Mouse (Mus musculus): ENCODE measurements around the gene Foxp1. TPM values are rescaled to one million over a fixed set of nuclear protein-coding genes. Genes with fewer than 3 reads are reported as not detected.

The Foxp1 gene
- total RNA-seq, 2 experiments from 2014 or later: 142 TPM

DNA sequence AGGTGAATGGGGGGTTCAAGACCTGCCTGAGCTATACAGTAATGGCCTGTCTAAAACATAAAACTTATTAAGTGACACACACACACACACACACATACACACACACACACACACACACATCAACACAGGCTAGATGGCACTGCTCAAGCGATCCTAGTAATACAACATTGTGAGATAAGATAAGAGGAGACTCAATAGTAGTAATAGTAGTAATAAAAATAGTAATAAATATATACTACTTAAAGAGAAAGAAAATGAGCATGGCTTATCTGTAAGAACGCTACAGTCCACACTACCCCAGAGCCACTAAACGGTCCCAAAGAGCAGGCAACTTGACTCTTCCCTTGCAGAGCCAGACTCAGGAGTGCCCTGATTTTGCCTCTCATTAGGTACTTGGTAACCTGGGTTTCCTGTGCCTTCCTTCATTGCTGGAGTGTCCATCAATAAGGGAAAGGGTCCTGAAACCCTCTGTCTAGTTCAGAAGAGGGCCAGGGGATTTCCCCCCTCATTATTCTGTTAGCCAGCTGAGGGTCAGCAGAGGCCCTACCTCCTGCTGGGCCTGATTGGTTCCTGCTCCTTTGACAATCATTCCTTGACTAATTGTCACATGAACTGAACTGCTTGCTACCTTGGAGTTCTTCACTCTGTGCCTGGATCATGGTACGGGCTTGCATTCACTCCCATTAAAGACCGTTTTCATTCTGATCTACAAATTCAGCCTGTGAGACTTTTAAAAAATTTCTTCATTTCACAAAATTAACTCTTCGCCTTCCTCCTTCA lies 480.2 kb downstream of the Foxp1 start:
- intact Hi-C loops (cut with DNase I): no loop called here
- DNase-seq (ENCODE audit: low spot score in 2 of 2): no peak

DNA sequence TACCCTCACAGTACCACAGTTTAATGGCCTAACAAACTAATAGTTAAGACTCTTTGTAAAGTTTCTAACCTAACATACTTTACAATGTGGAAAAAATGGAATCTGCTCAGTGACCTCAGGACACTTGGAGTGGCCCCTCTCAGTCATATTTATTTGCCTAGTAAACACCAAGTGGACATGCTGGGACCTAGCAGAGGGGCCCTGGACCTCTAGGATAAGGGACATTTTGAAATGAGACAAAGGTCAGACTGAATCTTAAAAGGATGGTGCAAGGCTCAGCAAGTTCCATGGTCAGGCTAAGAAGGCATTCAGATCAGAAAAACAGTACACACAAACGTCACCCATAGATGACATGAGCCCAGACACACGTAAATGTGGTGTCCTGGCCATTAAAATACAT lies 483.5 kb downstream of the Foxp1 start:
- intact Hi-C loops (cut with DNase I): no loop called here
- DNase-seq (ENCODE audit: low spot score in 2 of 2): no peak

DNA sequence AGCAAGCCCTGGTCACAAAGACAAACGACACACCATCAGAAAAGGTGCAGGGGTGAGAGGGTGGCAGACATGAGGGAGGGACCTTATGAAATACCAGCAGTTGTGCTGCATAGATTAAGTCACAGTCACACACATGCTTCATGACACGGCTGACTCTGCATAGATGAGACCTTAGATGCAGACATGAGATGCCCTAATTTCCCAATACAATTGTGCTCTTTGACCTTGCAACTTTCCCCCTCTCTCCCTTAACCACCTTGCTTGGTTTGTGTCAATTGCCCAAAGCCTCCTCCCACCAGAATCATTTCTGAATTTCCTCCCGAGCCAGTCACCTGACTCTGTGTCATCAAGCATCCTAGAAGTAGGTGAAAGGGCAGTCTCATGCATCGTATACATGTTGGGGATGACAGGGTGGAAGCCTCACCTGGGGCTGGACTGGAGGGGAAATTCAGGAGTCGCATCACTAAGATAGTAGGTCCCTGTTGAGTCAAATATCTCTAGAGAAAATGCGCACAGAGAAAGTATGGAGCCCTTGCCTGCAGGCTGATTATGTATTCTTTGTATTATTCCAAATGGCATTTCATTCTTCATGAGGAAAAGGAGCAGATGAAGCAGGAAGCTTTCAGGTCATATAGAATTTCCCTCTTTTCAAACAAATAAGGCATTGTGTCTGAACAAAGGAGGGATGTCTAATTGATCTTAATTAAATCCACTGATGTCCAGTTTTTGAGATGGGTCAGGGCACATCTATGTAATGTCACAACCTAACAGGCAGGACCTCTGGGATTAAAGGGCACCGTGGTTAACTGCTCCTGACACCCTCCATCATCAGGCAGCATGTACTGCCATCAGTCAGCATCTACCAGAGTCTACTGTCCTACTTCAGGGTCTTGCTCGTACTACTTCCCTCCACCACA lies 486.8 kb downstream of the Foxp1 start:
- intact Hi-C loops (cut with DNase I): no loop called here
- no peak for DNase-seq (ENCODE audit: low spot score in 2 of 2)

DNA sequence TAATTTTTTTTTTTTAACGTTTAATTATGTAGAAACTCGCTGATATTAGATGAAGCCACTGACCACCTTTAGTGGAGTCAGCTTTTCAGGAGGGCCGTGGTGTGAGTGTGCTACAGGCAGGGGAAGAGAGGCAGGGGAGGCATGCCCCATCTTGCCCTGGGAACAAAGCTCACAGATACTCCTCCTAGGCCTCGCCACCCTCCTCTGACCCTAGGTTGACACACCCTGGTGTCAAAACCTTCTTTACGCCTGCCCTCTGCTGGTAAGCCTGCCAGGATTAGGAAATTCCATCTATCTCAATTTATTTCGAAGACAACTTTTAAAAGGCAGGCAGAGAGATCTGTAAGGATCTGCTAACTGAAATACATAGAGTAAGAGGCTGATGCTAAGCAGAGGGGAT lies 489.5 kb downstream of the Foxp1 start:
- DNase-seq (ENCODE audit: low spot score in 2 of 2): no peak
- intact Hi-C loops (cut with DNase I): no loop called here

DNA sequence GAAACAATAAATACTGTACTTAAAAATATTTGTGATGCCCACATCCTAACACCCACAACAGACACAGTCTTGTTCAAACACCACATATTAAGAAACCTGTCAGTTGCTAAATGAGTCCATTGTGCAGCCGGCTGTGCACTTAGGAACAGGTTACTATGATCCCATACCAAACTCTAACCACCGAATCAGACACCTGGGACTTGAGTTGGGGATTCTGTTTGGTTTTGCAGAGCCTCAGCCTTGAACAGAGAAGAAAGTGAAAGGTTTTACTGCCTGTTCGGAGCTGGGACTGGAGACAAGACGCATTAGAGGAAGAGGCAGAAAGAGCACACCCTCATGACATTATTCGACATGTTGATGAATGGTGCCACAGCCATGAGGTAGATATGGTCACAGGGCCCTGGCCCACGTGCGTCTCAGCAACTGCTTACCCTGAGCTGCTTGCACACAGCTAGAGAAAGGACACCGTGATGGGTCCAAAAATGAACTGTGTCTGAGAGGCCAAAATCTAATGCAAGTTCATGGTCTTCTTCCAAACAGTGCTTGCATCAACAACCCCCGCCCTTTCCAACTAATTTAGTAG lies 491.1 kb downstream of the Foxp1 start:
- intact Hi-C loops (cut with DNase I): no loop called here
- no peak for DNase-seq (ENCODE audit: low spot score in 2 of 2)

DNA sequence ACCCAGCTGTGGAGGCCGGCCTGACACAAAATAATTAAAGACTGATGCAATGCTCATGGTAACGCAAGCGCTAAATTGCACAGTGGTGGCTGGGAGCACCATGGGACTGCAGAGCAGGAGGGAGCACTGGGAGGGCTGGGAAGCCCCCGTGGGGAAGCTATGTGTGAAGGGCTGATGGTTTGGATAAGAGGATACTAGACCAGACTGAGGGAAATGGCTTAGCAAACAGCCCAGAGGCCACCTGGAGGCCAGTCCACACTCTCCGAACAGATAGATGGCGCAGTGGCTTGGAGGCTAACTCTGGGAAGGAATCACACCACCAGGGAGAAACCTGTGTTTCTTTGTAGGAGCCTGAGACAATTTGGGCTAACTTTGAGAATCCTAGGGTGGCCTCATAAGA lies 492.3 kb downstream of the Foxp1 start:
- no peak for DNase-seq (ENCODE audit: low spot score in 2 of 2)
- intact Hi-C loops (cut with DNase I): no loop called here

DNA sequence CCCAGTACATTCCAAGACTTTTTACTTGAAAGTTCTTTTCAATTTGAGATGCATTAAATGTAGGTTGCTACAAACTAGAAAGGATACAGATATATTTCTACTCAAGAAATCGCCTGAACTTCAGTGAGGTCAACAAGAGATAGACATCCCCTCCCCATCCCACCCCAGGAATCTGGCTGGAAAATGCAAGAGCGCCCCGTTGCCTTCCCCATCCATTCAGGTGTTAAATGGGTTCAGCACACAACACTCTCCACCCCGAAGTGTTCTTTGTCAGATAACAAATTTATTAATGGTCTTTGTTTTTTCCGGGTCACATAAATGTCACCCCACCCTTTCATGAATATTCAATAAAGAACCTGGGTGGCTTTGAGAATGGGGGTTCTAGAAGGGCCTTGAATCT lies 493.1 kb downstream of the Foxp1 start:
- no peak for DNase-seq (ENCODE audit: low spot score in 2 of 2)
- intact Hi-C loops (cut with DNase I): loop anchor here (5.0 to 10.0 kb wide), 2 partner anchors 493 to 505 kb away; partner anchors contain the start of gene Foxp1

DNA sequence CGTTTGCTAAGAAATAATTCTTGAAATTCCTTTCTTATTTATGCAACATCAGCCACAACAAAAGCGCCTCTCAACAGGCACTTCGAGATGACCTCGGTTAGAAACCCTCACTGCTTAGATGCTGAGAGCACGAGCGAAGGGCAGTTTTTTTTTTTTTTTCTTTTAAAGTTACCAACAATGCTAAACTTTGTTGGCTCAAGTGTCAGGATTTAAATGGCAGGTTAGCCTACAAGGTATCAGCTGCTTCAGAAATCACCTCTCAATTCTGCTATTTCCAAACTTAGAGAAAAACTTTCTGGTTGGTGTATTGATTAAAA lies 493.6 kb downstream of the Foxp1 start:
- no peak for DNase-seq (ENCODE audit: low spot score in 2 of 2)
- intact Hi-C loops (cut with DNase I): loop anchor here (5.0 to 10.0 kb wide), 2 partner anchors 493 to 504 kb away; partner anchors contain the start of gene Foxp1

DNA sequence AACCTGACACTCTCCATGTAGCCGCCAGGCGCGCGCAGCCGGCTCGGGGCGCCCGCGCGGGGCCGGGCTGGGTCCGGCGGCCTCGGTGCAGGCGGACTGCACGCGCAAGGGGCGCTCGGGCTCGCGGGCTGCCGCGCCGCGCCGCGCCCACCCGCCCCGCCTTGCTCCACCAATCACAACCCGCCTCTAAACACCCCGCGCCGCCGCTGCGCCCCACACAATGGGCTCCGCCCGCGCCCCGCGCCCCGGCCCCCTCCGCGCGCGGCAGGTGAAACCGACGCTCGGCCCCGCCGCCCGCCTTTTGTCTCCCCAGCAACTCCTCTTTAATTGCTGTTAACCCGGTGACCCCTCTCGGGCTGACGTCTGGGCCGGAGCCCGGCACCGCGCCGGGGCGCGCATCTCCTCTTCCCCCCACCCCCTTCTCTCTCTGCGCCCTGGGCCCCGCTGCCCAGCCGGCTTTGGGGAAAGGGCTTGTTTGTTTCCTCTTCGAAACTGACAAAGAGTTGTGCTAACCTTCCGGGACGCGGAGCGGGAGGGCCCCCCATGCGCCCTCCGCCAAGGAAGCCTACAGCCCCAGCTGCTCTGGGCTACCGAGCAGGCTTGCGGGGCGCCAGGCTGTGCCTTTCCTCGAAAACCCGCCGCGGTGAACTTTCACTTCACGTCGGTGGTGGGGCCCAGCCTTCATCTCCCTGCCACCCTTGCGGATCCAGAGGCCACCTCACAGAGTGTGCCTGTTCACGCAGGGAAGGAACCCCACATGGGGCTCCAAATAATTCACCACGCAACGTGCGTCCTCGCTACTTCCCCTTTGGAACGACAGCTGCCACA lies 494.1 kb downstream of the Foxp1 start:
- peak in 1 of 2 experiments; percentile 60 for DNase-seq (ENCODE audit: low spot score in 2 of 2)
- intact Hi-C loops (cut with DNase I): loop anchor here (5.0 to 10.0 kb wide), 2 partner anchors 494 to 504 kb away; partner anchors contain the start of gene Foxp1

DNA sequence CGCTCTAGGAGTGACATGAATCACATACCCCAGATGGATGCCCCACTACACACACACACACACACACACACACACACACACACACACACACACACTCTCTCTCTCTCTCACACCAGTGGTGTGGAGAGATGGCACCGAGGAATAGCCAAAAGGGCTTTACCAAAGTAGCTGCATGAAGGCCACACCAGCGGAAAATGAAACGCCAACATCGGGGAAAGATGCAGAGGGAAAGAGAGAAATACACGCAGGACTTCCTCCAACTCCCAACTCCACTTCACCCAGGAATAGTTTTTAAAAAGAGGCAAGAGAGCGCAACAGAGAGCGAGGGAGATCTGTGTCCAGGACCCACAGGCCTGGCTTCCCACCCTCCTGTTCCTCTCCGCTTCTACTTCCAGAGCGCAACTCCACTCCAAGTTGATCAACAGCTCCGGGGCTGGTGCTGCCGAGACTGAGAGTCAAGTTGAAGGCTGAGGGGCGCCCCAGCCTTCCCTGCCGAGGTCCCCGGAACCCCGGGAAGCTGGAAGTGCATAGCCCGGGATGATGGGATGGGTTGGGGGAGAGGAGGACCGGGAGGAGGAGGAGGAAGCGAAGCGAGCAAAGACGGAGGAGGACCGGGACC lies 494.9 kb downstream of the Foxp1 start:
- peak; percentile 49 to 57 for DNase-seq (ENCODE audit: low spot score in 2 of 2)
- intact Hi-C loops (cut with DNase I): loop anchor here (5.0 to 10.0 kb wide), 2 partner anchors 495 to 503 kb away; partner anchors contain the start of gene Foxp1

DNA sequence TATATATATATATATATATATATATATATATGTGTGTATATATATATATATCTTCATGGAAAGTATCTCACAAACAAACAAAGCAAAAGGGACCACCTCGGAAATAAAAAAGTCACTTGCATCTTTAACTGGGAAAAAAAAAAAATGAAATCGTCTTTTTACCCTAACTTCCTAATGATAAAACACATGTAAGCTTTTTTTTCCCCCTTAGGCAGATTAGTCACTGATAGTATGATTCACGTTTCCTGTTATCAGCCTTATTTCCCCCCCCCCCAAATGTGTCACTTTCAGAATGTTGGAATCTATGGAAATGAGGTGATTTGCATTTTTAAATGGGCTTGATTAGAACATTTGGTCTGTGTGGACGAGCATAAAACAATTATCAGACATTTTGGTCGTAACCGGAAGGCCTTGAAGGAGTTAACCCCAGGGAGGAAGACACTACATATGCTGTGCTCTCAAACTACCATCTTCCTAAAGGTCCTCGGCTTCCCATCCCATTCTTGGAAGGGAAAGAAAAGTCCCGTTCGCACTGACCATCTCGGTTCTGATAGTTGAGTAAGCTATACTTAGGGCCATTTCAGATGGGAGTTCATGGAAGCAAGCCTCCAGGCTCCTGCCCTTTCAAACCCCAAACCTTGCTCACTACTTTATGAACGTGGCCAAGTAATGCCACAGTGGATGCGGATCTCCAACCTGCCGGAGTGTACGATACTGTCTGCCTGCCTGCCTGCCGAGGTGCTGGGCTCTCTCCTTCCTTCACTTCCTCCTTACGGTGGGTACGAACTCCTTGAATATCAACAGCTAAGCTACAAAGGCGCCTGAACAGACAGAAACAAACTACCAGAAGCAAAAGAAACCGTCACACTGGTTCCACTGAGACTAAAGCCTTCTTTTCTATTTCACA lies 495.6 kb downstream of the Foxp1 start:
- DNase-seq (ENCODE audit: low spot score in 2 of 2): no peak
- intact Hi-C loops (cut with DNase I): loop anchor here (5.0 to 10.0 kb wide), 2 partner anchors 495 to 502 kb away; partner anchors contain the start of gene Foxp1

DNA sequence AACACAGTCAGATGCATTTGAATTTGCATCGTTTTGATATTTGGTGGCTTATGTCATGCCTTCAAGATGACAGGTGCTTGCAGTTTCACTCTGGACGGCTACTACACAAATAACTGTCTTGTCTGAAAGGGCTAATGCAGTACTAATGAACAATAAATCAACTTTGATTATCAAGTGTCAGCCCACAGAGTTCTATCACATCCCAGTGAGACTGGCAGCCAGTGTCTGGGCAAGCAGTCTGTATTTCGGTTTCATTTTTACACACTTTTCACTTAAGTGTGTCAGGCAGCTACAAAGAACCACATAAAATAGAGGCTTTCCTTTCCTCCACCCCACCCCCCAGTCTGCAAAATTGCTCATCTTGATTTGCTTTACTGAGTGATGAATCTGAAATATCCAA lies 496.5 kb downstream of the Foxp1 start:
- intact Hi-C loops (cut with DNase I): loop anchor here (5.0 to 10.0 kb wide), 2 partner anchors 496 to 501 kb away; partner anchors contain the start of gene Foxp1
- DNase-seq (ENCODE audit: low spot score in 2 of 2): no peak

DNA sequence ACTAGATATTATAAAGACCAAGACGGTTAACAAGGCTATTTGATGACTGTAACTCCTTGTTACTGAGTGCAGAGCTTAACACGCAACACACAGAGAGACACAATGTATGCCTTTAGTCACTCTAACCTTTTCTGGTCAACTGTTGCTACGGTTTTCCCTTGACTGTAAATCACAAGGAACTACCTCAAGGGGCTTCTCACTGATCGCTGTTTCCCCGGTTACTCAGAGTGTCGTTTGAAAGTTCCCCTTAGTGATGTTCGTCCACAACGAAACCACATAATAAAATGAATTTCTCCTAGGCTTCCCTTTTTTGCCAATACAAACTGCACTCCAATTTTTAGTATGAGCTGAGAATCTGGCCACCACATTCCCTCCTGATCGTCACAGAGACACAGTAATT lies 497.9 kb downstream of the Foxp1 start:
- DNase-seq (ENCODE audit: low spot score in 2 of 2): no peak
- intact Hi-C loops (cut with DNase I): loop anchor here (10.0 kb wide), 1 partner anchor 500 kb away; no protein-coding TSS in a partner anchor

DNA sequence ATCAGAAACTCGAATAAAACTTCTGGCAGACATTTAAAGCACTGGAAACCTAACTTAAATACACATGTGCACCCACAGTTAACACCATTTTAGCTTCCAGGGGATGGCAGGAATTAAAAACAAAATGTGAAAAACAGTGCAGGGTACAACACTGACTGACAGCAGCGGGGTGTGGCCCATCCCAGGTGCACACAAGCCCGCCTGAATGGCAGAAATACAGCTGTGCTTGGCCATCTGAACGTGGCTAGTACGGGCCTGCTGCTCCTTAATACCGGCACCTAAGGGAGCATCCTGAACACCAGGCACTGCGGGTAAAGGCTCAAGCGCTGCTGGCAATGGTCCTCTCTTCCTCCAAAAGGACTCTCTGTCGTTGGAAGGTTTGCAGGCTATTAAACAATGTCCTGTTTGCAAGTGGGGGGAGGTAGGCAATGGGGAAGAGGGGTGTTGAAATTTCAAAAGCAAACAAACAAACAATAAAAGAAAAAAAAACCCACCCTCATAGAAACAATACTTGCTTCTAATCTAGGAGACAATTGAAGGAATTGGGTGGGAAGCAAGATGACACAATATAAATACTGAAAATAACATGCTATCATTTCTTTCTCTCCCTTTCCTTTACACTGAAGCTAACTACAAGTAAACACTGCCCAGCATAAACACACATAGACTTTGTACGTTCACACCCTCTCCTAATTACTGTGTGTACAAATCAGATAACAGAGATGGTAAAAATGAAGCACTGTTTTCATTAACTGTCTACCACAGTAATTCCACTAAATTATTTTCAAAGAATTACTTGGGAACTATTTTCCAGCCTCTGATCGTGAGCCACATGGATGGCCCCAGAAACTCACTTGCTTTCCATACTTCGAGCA lies 501.7 kb downstream of the Foxp1 start:
- no peak for DNase-seq (ENCODE audit: low spot score in 2 of 2)
- intact Hi-C loops (cut with DNase I): loop anchor here (10.0 kb wide), 1 partner anchor 496 kb away; no protein-coding TSS in a partner anchor

DNA sequence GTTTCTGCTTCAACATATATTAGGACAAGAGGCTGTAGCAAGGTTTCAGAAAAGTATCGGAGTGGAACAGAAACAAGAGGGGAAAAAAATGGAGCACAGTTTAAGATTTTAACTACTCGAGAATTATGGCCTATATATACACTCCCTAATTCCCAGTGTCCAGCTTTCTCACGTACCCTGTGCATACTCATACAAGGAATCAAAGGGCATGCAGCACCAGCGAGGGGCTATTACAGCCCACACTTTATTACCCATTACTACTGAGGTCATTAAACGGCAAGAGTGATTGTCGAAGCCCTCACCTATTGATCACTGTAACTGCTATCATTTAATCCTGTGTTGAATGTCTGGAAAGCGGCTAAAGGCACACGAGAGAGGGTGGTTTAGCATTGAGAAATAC lies 502.8 kb downstream of the Foxp1 start:
- DNase-seq (ENCODE audit: low spot score in 2 of 2): no peak
- intact Hi-C loops (cut with DNase I): loop anchor here (10.0 kb wide), 1 partner anchor 495 kb away; no protein-coding TSS in a partner anchor

DNA sequence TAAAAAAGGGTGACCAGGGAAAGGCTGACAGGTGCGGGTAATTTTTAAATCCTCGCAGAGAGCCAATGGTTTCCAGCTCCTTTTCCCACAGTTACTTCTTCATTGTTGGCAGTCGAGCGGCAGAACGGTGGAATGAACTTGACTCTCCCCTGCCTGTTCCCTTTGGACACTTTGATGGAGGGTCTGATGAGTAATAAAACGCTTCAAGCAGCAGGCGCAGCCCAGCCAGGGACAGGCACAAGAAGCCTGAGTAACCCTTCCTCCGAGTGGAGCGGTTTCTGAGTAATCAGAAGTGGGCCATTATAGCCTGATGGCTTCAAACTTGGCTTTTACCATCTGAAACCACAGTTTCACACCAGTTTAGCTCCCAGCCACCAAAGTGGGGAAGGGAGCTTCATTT lies 503.3 kb downstream of the Foxp1 start:
- no peak for DNase-seq (ENCODE audit: low spot score in 2 of 2)
- intact Hi-C loops (cut with DNase I): no loop called here
